Mouse (Mus musculus) kidney, embryonic 16.5 days (tissue): ENCODE results near the gene Ypel3. TPM values are rescaled to one million over a fixed set of nuclear protein-coding genes. Genes with fewer than 3 reads are reported as not detected.
"Not testable (repeated sequence)": the region's sequence is repeated elsewhere in the genome, so short reads cannot be mapped to it uniquely, and the experiment has no call there.

Source experiments
- ATAC-seq: fragments of 200-750 bp; cut with Nextera tagmentation; 2 replicates; pipeline ENCODE4 v1.8.0; 2017; ENCODE audit warnings: moderate TSS enrichment; ENCODE audit not compliant: low FRiP score, low TSS enrichment
- H3K27ac ChIP-seq: fragments of 300-500 bp; sonication (generic); 2 replicates; pipeline ENCODE4 v1.5.1; 2014; ENCODE audit warnings: low read length
- H3K27me3 ChIP-seq: fragments of 300-500 bp; sonication (generic); 2 replicates; pipeline ENCODE4 v1.6.1; 2014; ENCODE audit warnings: low read length, control low read depth, mixed read lengths; ENCODE audit not compliant: insufficient read depth
- H3K36me3 ChIP-seq: fragments of 300-500 bp; sonication (generic); 2 replicates; pipeline ENCODE4 v1.6.1; 2014; ENCODE audit warnings: low read length, control low read depth, mixed read lengths; ENCODE audit not compliant: insufficient read depth
- H3K4me1 ChIP-seq: fragments of 300-500 bp; sonication (generic); 2 replicates; pipeline ENCODE4 v1.6.1; 2014; ENCODE audit warnings: low read length, control low read depth, mixed read lengths; ENCODE audit not compliant: insufficient read depth
- H3K4me2 ChIP-seq: fragments of 300-500 bp; sonication (generic); replicated peaks from 2 replicates; pipeline ENCODE4 v1.6.1; 2014; ENCODE audit warnings: low read depth, low read length
- H3K4me3 ChIP-seq: fragments of 300-500 bp; sonication (generic); 2 replicates; pipeline ENCODE4 v1.5.1; 2014; ENCODE audit warnings: mild to moderate bottlenecking, low read length
- H3K9ac ChIP-seq: fragments of 300-500 bp; sonication (generic); replicated peaks from 2 replicates; pipeline ENCODE4 v1.6.1; 2014; ENCODE audit warnings: low read length
- H3K9me3 ChIP-seq: fragments of 300-500 bp; sonication (generic); 2 replicates; pipeline ENCODE4 v1.6.1; 2016; ENCODE audit warnings: low read length, control low read depth
- WGBS: fragments of 180-500 bp; shearing (Covaris S2); extraction: QIAGEN DNeasy Blood & Tissue Kit; methylation state at CpG from one replicate; pipeline ENCODE4 v1.1.7; 2014; 5-methylcytosine and 5-hydroxymethylcytosine counted together
- polyA plus RNA-seq: library from polyadenylated mRNA; unstranded; fragments of >200 nt; fragmentation: Nextera tagmentation; extraction: Ambion mirVana; gene quantifications from 2 replicates; pipeline ENCODE4 v1.2.1, GENCODE M21; 2015

Gene Ypel3
- polyA plus RNA-seq: 95.8 and 101 TPM in 2 replicates

- H3K27ac ChIP-seq: peak within 1 kb of the TSS; percentile 90
- H3K4me2 ChIP-seq: peak within 1 kb of the TSS; percentile 97
- peak within 1 kb of the TSS; percentile 93 for H3K9ac ChIP-seq
- peaks cover 41% of the 10 kb centered on the region for H3K4me1 ChIP-seq
- peak within 1 kb of the TSS; percentile 78 for H3K4me3 ChIP-seq
- ATAC-seq: peak; percentile 91
- H3K27me3 ChIP-seq: no peaks in the 10 kb centered on the region
- 0% methylated on average over 33 of the region's 37 CpGs for WGBS
- 0 out of 2 replicates have a peak, but pooled peaks cover 3% of the 10 kb centered on the region for H3K36me3 ChIP-seq
- H3K9me3 ChIP-seq: no peaks in the 10 kb centered on the region
These were observed at the start of gene Ypel3 for GRCm38 (mm10) chr7:126776598-126777057. TSS of gene Ypel3 (plus strand) at chr7:126776955.

- not testable (repeated sequence) for H3K9me3 ChIP-seq, H3K4me2 ChIP-seq, H3K36me3 ChIP-seq, H3K9ac ChIP-seq, H3K4me3 ChIP-seq, H3K27ac ChIP-seq, H3K27me3 ChIP-seq, H3K4me1 ChIP-seq, ATAC-seq
- 78% methylated on average over 4 of the region's 4 CpGs for WGBS
These were observed 46.4 kb upstream of the Ypel3 start for GRCm38 (mm10) chr7:126730256-126730789.

GRCm38 (mm10) chr7:126736122-126736521 lies 40.6 kb upstream of the Ypel3 start:
- H3K9ac ChIP-seq: no peak overlapping the region
- ATAC-seq: no peak
- H3K27ac ChIP-seq: no peak overlapping the region
- H3K36me3 ChIP-seq: no peaks in the 10 kb centered on the region
- WGBS: 75% methylated on average over 8 of the region's 8 CpGs
- H3K9me3 ChIP-seq: no peaks in the 10 kb centered on the region
- no peak overlapping the region for H3K4me2 ChIP-seq
- H3K4me1 ChIP-seq: no peaks in the 10 kb centered on the region
- H3K4me3 ChIP-seq: no peak overlapping the region
- H3K27me3 ChIP-seq: no peaks in the 10 kb centered on the region

GRCm38 (mm10) chr7:126739551-126739950 lies 37.2 kb upstream of the Ypel3 start:
- Histone ChIP-seq H3K4me3 (no peak overlapping the region), H3K9me3 (no peaks in the 10 kb centered on the region), H3K9ac (no peak overlapping the region), H3K27me3 (no peaks in the 10 kb centered on the region), H3K4me1 (no peaks in the 10 kb centered on the region), H3K36me3 (no peaks in the 10 kb centered on the region), H3K27ac (no peak overlapping the region), H3K4me2 (no peak overlapping the region)
- WGBS: 81% methylated on average over 17 of the region's 17 CpGs
- no peak for ATAC-seq

- Histone ChIP-seq H3K4me2 (no peak overlapping the region), H3K27ac (no peak overlapping the region), H3K4me3 (no peak overlapping the region), H3K27me3 (no peaks in the 10 kb centered on the region), H3K36me3 (no peaks in the 10 kb centered on the region), H3K9ac (no peak overlapping the region), H3K9me3 (no peaks in the 10 kb centered on the region), H3K4me1 (no peaks in the 10 kb centered on the region)
- WGBS: 82% methylated on average over 13 of the region's 13 CpGs
- no peak for ATAC-seq
These were observed 36.5 kb upstream of the Ypel3 start for GRCm38 (mm10) chr7:126740132-126740735.

GRCm38 (mm10) chr7:126740977-126741376 lies 35.8 kb upstream of the Ypel3 start:
- no peak overlapping the region for H3K27ac ChIP-seq
- no peaks in the 10 kb centered on the region for H3K9me3 ChIP-seq
- no peak for ATAC-seq
- H3K4me1 ChIP-seq: no peaks in the 10 kb centered on the region
- WGBS: 61% methylated on average over 5 of the region's 5 CpGs
- no peaks in the 10 kb centered on the region for H3K27me3 ChIP-seq
- H3K36me3 ChIP-seq: no peaks in the 10 kb centered on the region
- H3K4me2 ChIP-seq: no peak overlapping the region
- no peak overlapping the region for H3K4me3 ChIP-seq
- H3K9ac ChIP-seq: no peak overlapping the region

- Histone ChIP-seq H3K9me3 (no peaks in the 10 kb centered on the region), H3K4me1 (no peaks in the 10 kb centered on the region), H3K4me2 (no peak overlapping the region), H3K27ac (no peak overlapping the region), H3K4me3 (no peak overlapping the region), H3K36me3 (no peaks in the 10 kb centered on the region), H3K9ac (no peak overlapping the region), H3K27me3 (no peaks in the 10 kb centered on the region)
- 91% methylated on average over 5 of the region's 5 CpGs for WGBS
- ATAC-seq: no peak
These were observed 35.3 kb upstream of the Ypel3 start for GRCm38 (mm10) chr7:126741452-126741851.

- Histone ChIP-seq H3K4me2 (no peak overlapping the region), H3K27ac (no peak overlapping the region), H3K4me3 (no peak overlapping the region), H3K9me3 (no peaks in the 10 kb centered on the region), H3K27me3 (no peaks in the 10 kb centered on the region), H3K4me1 (no peaks in the 10 kb centered on the region), H3K9ac (no peak overlapping the region), H3K36me3 (no peaks in the 10 kb centered on the region)
- 89% methylated on average over 13 of the region's 13 CpGs for WGBS
- ATAC-seq: no peak
These were observed 34.7 kb upstream of the Ypel3 start for GRCm38 (mm10) chr7:126741964-126742482.

GRCm38 (mm10) chr7:126746066-126746465 lies 30.7 kb upstream of the Ypel3 start:
- WGBS: 89% methylated on average over 12 of the region's 12 CpGs
- no peak for ATAC-seq

GRCm38 (mm10) chr7:126746798-126747197 lies 30.0 kb upstream of the Ypel3 start:
- H3K27ac ChIP-seq: no peak overlapping the region
- no peak overlapping the region for H3K4me2 ChIP-seq
- H3K9me3 ChIP-seq: no peaks in the 10 kb centered on the region
- no peaks in the 10 kb centered on the region for H3K36me3 ChIP-seq
- no peak overlapping the region for H3K4me3 ChIP-seq
- no peak for ATAC-seq
- 21% methylated on average over 6 of the region's 6 CpGs for WGBS
- no peaks in the 10 kb centered on the region for H3K4me1 ChIP-seq
- no peaks in the 10 kb centered on the region for H3K27me3 ChIP-seq
- no peak overlapping the region for H3K9ac ChIP-seq

More at GRCm38 (mm10) chr7:126746066-126746465, 30.7 kb upstream of the Ypel3 start:
- H3K36me3 ChIP-seq: no peaks in the 10 kb centered on the region
- no peak overlapping the region for H3K4me2 ChIP-seq
- H3K4me1 ChIP-seq: no peaks in the 10 kb centered on the region
- no peak overlapping the region for H3K27ac ChIP-seq
- H3K27me3 ChIP-seq: no peaks in the 10 kb centered on the region
- no peaks in the 10 kb centered on the region for H3K9me3 ChIP-seq
- no peak overlapping the region for H3K4me3 ChIP-seq
- no peak overlapping the region for H3K9ac ChIP-seq
